Mouse (Mus musculus): ENCODE measurements around the gene Vmn1r223.
"Not testable (repeated sequence)": the region's sequence is repeated elsewhere in the genome, so short reads cannot be mapped to it uniquely, and the experiment has no call there.

GRCm38 (mm10) chr13:23213827-23214226 lies 33.1 kb upstream of the Vmn1r223 start, which contains the start of gene Vmn1r221:
- not testable (repeated sequence) for TF ChIP-seq CTCF (IDR thresholded peaks at IDR 0.05; ENCODE audit: extremely low read depth, insufficient read depth, insufficient read length, insufficient replicate concordance); POLR2A (IDR thresholded peaks at IDR 0.05; ENCODE audit: low read depth, low read length)

All from spleen, adult 2 months (tissue).